ENCODE assay signal across 9 mouse cellular contexts in genomic region chr3:129299874-129300273, GRCm38 (mm10). TPM values are rescaled to one million over a fixed set of nuclear protein-coding genes. Genes with fewer than 3 reads are reported as not detected.
DNase-seq lines count a peak whose midpoint lies in the region; ATAC-seq and TF ChIP-seq lines count a peak whose summit lies in the region.
"Had no signal": no experiment of that assay in that cellular context is flagged by ENCODE, and none has a peak within 500 bp of the region (broad histone marks: within the 10 kb centered on the region; RNA-seq: fewer than 3 reads in every experiment).

No protein-coding gene starts in this region.

- no peaks in the 10 kb centered on the region for H3K4me1 ChIP-seq in ES-Bruce4 (ENCODE audit: control insufficient read depth, insufficient read depth, low read length)
- H3K4me1 ChIP-seq in embryonic facial prominence, embryonic 14.5 days (ENCODE audit: control insufficient read depth, insufficient read depth, low read length): no peaks in the 10 kb centered on the region

- H3K36me3 ChIP-seq in ES-Bruce4 (ENCODE audit: control insufficient read depth, insufficient read depth, low read length, poor library complexity, severe bottlenecking): no peaks in the 10 kb centered on the region
- H3K36me3 ChIP-seq in embryonic facial prominence, embryonic 14.5 days (ENCODE audit: control insufficient read depth, insufficient read depth, low read length): no peaks in the 10 kb centered on the region
- H3K36me3 ChIP-seq in splenic B cell, adult 2 months (ENCODE audit: control insufficient read depth, insufficient read depth, low read length, poor library complexity, severe bottlenecking): no peaks in the 10 kb centered on the region

- 57% methylated on average over 1 of the region's 1 CpGs for WGBS in embryonic facial prominence, embryonic 14.5 days

- peak; percentile 6 for TF ChIP-seq CTCF in ES-Bruce4 (IDR thresholded peaks at IDR 0.05; ENCODE audit: low read depth, low read length)

- no peak for ATAC-seq in embryonic facial prominence, embryonic 14.5 days (ENCODE audit: low read depth)

- H3K27ac ChIP-seq in ES-Bruce4 (ENCODE audit: insufficient read depth, low read length): no peak overlapping the region
- H3K27ac ChIP-seq in embryonic facial prominence, embryonic 14.5 days (replicated peaks; ENCODE audit: low read depth, low read length): no peak overlapping the region

- H3K4me2 ChIP-seq in embryonic facial prominence, embryonic 14.5 days (ENCODE audit: low read depth, low read length): no peak overlapping the region

- H3K4me3 ChIP-seq in ES-Bruce4 (ENCODE audit: low read depth, low read length): no peak overlapping the region
- no peak overlapping the region for H3K4me3 ChIP-seq in embryonic facial prominence, embryonic 14.5 days (ENCODE audit: low read depth, low read length)

- no peaks in the 10 kb centered on the region for H3K27me3 ChIP-seq in ES-Bruce4 (ENCODE audit: control insufficient read depth, insufficient read depth, low read length, poor library complexity, severe bottlenecking)
- no peaks in the 10 kb centered on the region for H3K27me3 ChIP-seq in embryonic facial prominence, embryonic 14.5 days (replicated peaks; ENCODE audit: control insufficient read depth, insufficient read depth, low read length)
- no peaks in the 10 kb centered on the region for H3K27me3 ChIP-seq in splenic B cell, adult 2 months (ENCODE audit: control insufficient read depth, insufficient read depth, low read length, poor library complexity, severe bottlenecking)

- DNase-seq in cerebellum, adult 8-10 months: peak; percentile 3
- DNase-seq in cerebellum, adult 18-20 months: no peak
- peak; percentile 25 to 39 for DNase-seq in kidney, postnatal 36 days
- no peak for DNase-seq in kidney, postnatal 25 days
- peak; percentile 65 for DNase-seq in embryonic facial prominence, embryonic 14.5 days (ENCODE audit: low spot score)
- peak; percentile 68 for DNase-seq in splenic B cell, adult 2 months (ENCODE audit: low read depth, low spot score)
- DNase-seq in cerebellum, postnatal 36 days: no peak

- no peak for TF ChIP-seq POLR2A in ES-Bruce4 (IDR thresholded peaks at IDR 0.05; ENCODE audit: insufficient read depth, low read length)

- H3K9me3 ChIP-seq in ES-Bruce4 (replicated peaks; ENCODE audit: control insufficient read depth, insufficient read depth, low read length, poor library complexity, severe bottlenecking): no peaks in the 10 kb centered on the region
- no peaks in the 10 kb centered on the region for H3K9me3 ChIP-seq in embryonic facial prominence, embryonic 14.5 days (ENCODE audit: control insufficient read depth, low read length)

- no peak overlapping the region for H3K9ac ChIP-seq in ES-Bruce4 (ENCODE audit: low read depth, poor library complexity, severe bottlenecking)
- no peak overlapping the region for H3K9ac ChIP-seq in embryonic facial prominence, embryonic 14.5 days (ENCODE audit: low read depth, low read length)

- TF ChIP-seq EP300 in ES-Bruce4 (IDR thresholded peaks at IDR 0.05; ENCODE audit: insufficient read depth, low read depth, low read length): no peak

RNA-seq across cellular contexts. Expression of gene Enpep, which starts 32.6 kb away (rescaled TPM):
- polyA plus RNA-seq in ES-Bruce4 (2011; ENCODE audit: insufficient read depth, insufficient read length, low read depth, missing spikeins): not detected in 2 replicates
- polyA plus RNA-seq in embryonic facial prominence, embryonic 14.5 days (2014; fragmentation: Nextera tagmentation; extraction: Ambion mirVana): 9.2 and 10.5 TPM in 2 replicates
- polyA plus RNA-seq: C2C12 had no signal

Comparison
In these comparisons a context has a peak if more than half of its experiments do, and no peak if none do; other contexts are left out.
1. DNase-seq: peak in cerebellum, adult 8-10 months (single experiment), kidney, postnatal 36 days (2 of 2), embryonic facial prominence, embryonic 14.5 days (single experiment) and splenic B cell, adult 2 months (single experiment); none in cerebellum, adult 18-20 months (0 of 2), kidney, postnatal 25 days (0 of 2) and cerebellum, postnatal 36 days (0 of 2).
2. RNA of gene Enpep, which starts 32.6 kb away (polyA plus RNA-seq): 9.2 to 10.5 TPM in embryonic facial prominence, embryonic 14.5 days; not detected in ES-Bruce4; every median in the first group is over 10 times any median in the second.